24 mouse cellular contexts compared by ENCODE assay signal in genomic region chr1:43046990-43047389, GRCm38 (mm10).
"Had no signal": no experiment of that assay in that cellular context is flagged by ENCODE, and none has a peak within 500 bp of the region (broad histone marks: within the 10 kb centered on the region; RNA-seq: fewer than 3 reads in every experiment).

No protein-coding gene starts in this region.

- H3K4me3 ChIP-seq: gastrocnemius, adult 2 months; heart, embryonic 10.5 days; heart, embryonic 12.5 days; hindbrain, embryonic 10.5 days; hindbrain, embryonic 12.5 days; intestine, embryonic 15.5 days; left cerebral cortex, adult 2 months; limb, embryonic 13.5 days; limb, embryonic 15.5 days; liver, embryonic 12.5 days had no signal

- H3K4me1 ChIP-seq: limb, embryonic 15.5 days; liver, embryonic 12.5 days had no signal

- H3K4me2 ChIP-seq: heart, embryonic 12.5 days; hindbrain, embryonic 12.5 days; hindbrain, embryonic 14.5 days; intestine, embryonic 15.5 days; limb, embryonic 13.5 days; limb, embryonic 15.5 days; liver, embryonic 12.5 days had no signal

- H3K9me3 ChIP-seq: heart, embryonic 10.5 days; heart, embryonic 12.5 days; hindbrain, embryonic 10.5 days; hindbrain, embryonic 12.5 days; intestine, embryonic 15.5 days; limb, embryonic 13.5 days; limb, embryonic 15.5 days; liver, embryonic 12.5 days had no signal

- H3K27me3 ChIP-seq: heart, embryonic 12.5 days; hindbrain, embryonic 12.5 days; intestine, embryonic 15.5 days; limb, embryonic 13.5 days; limb, embryonic 15.5 days; liver, embryonic 12.5 days had no signal

- H3K9ac ChIP-seq: heart, embryonic 12.5 days; hindbrain, embryonic 12.5 days; hindbrain, embryonic 14.5 days; intestine, embryonic 15.5 days; limb, embryonic 13.5 days; limb, embryonic 15.5 days; liver, embryonic 12.5 days had no signal

- ATAC-seq: inflammation-experienced regulatory T-cells, adult 6 months; intestine, embryonic 15.5 days; intestine, postnatal 0 days; liver, embryonic 12.5 days had no signal

- H3K27ac ChIP-seq: gastrocnemius, adult 2 months; heart, embryonic 10.5 days; hindbrain, embryonic 10.5 days; hindbrain, embryonic 12.5 days; hindbrain, embryonic 14.5 days; intestine, embryonic 15.5 days; left cerebral cortex, adult 2 months; limb, embryonic 13.5 days; limb, embryonic 15.5 days; liver, embryonic 12.5 days had no signal

- DNase-seq: gastrocnemius, adult 2 months; gastrocnemius, postnatal 10 days; gastrocnemius, postnatal 25 days; heart, adult 18-20 months; heart, postnatal 10 days; heart, postnatal 4 days; kidney, adult 18-20 months; kidney, adult 8-10 months; kidney, postnatal 10 days; kidney, postnatal 25 days; kidney, postnatal 4 days; left cerebral cortex, postnatal 4 days had no signal

- H3K36me3 ChIP-seq: intestine, embryonic 15.5 days had no signal
